Mouse (Mus musculus): ENCODE measurements around the gene Mvb12b. TPM values are rescaled to one million over a fixed set of nuclear protein-coding genes. Genes with fewer than 3 reads are reported as not detected.

Mvb12b gene
- total and polyA plus RNA-seq, 3 experiments: 22.8 to 23.3 TPM; not detected in 1

DNA sequence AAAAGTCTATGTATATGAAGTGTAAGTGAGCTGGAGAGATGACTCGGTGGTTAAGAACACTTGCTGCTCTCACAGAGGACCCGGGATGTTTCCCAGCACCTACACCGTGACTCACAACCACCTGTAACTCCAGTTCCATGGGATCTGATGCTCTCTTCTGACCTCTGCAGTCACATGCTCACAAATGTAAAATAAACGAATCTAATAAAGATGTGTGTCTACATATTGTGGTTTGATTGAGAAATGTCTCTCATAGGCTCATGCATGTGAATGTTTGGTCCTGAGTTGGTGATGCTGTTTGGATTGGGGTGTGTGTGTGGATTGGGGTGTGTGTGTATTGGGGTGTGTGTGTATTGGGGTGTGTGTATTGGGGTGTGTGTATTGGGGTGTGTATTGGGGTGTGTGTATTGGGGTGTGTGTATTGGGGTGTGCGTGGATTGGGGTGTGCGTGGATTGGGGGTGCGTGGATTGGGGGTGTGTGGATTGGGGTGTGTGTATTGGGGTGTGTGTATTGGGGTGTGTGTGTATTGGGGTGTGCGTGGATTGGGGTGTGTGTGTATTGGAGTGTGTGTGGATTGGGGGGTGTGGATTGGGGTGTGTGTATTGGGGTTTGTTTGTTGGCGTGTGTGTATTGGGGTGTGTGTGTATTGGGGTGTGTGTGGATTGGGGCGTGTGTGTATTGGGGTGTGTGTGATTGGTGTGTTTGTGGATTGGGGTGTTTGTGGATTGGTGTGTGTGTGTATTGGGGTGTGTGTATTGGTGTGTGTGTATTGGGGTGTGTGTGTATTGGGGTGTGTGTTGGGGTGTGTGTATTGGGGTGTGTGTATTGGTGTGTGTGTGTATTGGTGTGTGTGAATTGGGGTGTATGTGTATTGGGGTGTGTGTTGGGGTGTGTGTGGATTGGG lies 46.1 kb upstream of the Mvb12b start:
- H3K79me2 ChIP-seq (ENCODE audit: control insufficient read depth, insufficient read depth, low read length, poor library complexity): no peaks in the 10 kb centered on the region
- H3K27me3 ChIP-seq (ENCODE audit: control insufficient read depth in 1 of 2, insufficient read depth in 2 of 2, low read length in 2 of 2): peaks cover 0 to 2% of the 10 kb centered on the region in 2 experiments; a peak in 1 of 4 replicates
- TF ChIP-seq KAT2A (conservative IDR thresholded peaks at IDR 0.05; ENCODE audit: low read depth, low read length) (no peak), JUND (IDR thresholded peaks at IDR 0.05; ENCODE audit: low read depth, low read length) (no peak), GABPA (IDR thresholded peaks at IDR 0.05; ENCODE audit: low read depth, low read length) (no peak), USF2 (IDR thresholded peaks at IDR 0.05; ENCODE audit: borderline replicate concordance in 1 of 2, insufficient read depth in 1 of 2, low read depth in 1 of 2, low read length in 2 of 2) (no peak), SMC3 (IDR thresholded peaks at IDR 0.05; ENCODE audit: low read depth, low read length) (no peak), E2F4 (IDR thresholded peaks at IDR 0.05; ENCODE audit: borderline replicate concordance, low read depth, low read length) (no peak)
- H3K27ac ChIP-seq (ENCODE audit: control insufficient read depth, low read depth, low read length): no peak overlapping the region
- H3K4me1 ChIP-seq (ENCODE audit: control insufficient read depth in 1 of 2, insufficient read depth in 2 of 2, low read length in 2 of 2): no peaks in the 10 kb centered on the region
- no peaks in the 10 kb centered on the region for H3K36me3 ChIP-seq (ENCODE audit: control insufficient read depth in 1 of 2, insufficient read depth in 2 of 2, low read length in 2 of 2)
- no peaks in the 10 kb centered on the region for H3K9me3 ChIP-seq (replicated peaks; ENCODE audit: insufficient read depth, low read length)
- no peak overlapping the region for H3K9ac ChIP-seq (ENCODE audit: control insufficient read depth, low read depth, low read length, poor library complexity, severe bottlenecking)
- H3K4me3 ChIP-seq (ENCODE audit: control insufficient read depth in 1 of 2, insufficient read depth in 1 of 2, low read depth in 2 of 2, low read length in 2 of 2): no peak overlapping the region
- no peak for DNase-seq (ENCODE audit: low read depth, low spot score)

DNA sequence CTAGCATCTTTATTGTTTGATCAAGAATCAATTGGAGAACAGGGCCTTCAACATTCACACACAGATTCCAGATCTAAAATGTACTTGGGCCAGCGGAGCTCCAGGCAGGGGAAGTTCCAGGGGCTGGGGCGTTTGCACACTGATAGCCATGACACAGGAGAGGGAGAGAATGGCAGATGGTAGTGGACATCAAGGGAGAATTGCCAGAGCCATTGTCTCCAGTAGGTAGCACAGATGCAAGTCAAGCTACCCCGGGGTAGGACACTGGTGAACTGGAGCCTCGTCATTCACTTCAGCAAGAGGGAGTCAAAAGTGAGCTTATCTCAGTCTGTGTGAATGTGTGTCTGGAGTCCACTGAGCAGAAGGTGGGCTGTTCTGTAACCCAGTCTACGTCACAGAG lies 43.4 kb upstream of the Mvb12b start:
- no peaks in the 10 kb centered on the region for H3K4me1 ChIP-seq (ENCODE audit: control insufficient read depth in 1 of 2, insufficient read depth in 2 of 2, low read length in 2 of 2)
- no peaks in the 10 kb centered on the region for H3K79me2 ChIP-seq (ENCODE audit: control insufficient read depth, insufficient read depth, low read length, poor library complexity)
- no peak for DNase-seq (ENCODE audit: low read depth, low spot score)
- H3K27me3 ChIP-seq (ENCODE audit: control insufficient read depth in 1 of 2, insufficient read depth in 2 of 2, low read length in 2 of 2): peaks cover 2% of the 10 kb centered on the region in 2 experiments; a peak in 2 of 4 replicates
- TF ChIP-seq GATA1 (IDR thresholded peaks at IDR 0.05; ENCODE audit: low read depth, low read length): no peak
- TF ChIP-seq ELF1 (IDR thresholded peaks at IDR 0.05; ENCODE audit: low read depth, low read length): no peak
- TF ChIP-seq TCF12 (IDR thresholded peaks at IDR 0.05; ENCODE audit: low read depth, low read length): no peak
- TF ChIP-seq TAL1 (IDR thresholded peaks at IDR 0.05; ENCODE audit: low read length): no peak
- TF ChIP-seq EP300 (IDR thresholded peaks at IDR 0.05; ENCODE audit: low read depth in 1 of 2, low read length in 2 of 2): no peak
- no peak for TF ChIP-seq MXI1 (IDR thresholded peaks at IDR 0.05; ENCODE audit: low read depth, low read length)
- no peak for TF ChIP-seq USF2 (IDR thresholded peaks at IDR 0.05; ENCODE audit: borderline replicate concordance in 1 of 2, insufficient read depth in 1 of 2, low read depth in 1 of 2, low read length in 2 of 2)
- TF ChIP-seq CTCF (IDR thresholded peaks at IDR 0.05 in 2 of 3, conservative IDR thresholded peaks at IDR 0.05 in 1 of 3; ENCODE audit: control insufficient read depth in 1 of 3, insufficient read depth in 1 of 3, low read depth in 2 of 3, low read length in 3 of 3, poor library complexity in 1 of 3, severe bottlenecking in 1 of 3): no peak
- TF ChIP-seq BHLHE40 (IDR thresholded peaks at IDR 0.05; ENCODE audit: borderline replicate concordance, low read depth, low read length): no peak
- TF ChIP-seq ZNF384 (IDR thresholded peaks at IDR 0.05; ENCODE audit: low read depth, low read length): no peak
- no peaks in the 10 kb centered on the region for H3K36me3 ChIP-seq (ENCODE audit: control insufficient read depth in 1 of 2, insufficient read depth in 2 of 2, low read length in 2 of 2)
- no peaks in the 10 kb centered on the region for H3K9me3 ChIP-seq (replicated peaks; ENCODE audit: insufficient read depth, low read length)
- no peak overlapping the region for H3K9ac ChIP-seq (ENCODE audit: control insufficient read depth, low read depth, low read length, poor library complexity, severe bottlenecking)
- no peak overlapping the region for H3K4me3 ChIP-seq (ENCODE audit: control insufficient read depth in 1 of 2, insufficient read depth in 1 of 2, low read depth in 2 of 2, low read length in 2 of 2)
- H3K27ac ChIP-seq (ENCODE audit: control insufficient read depth, low read depth, low read length): no peak overlapping the region

Measured in MEL (cell line).